Mouse (Mus musculus): ENCODE results near the gene Acsbg2. TPM values are rescaled to one million over a fixed set of nuclear protein-coding genes. Genes with fewer than 3 reads are reported as not detected.

Acsbg2 gene
- total RNA-seq, 2 experiments from 2014 or later, result not detected

- no peak for DNase-seq (ENCODE audit: low spot score)
- intact Hi-C loops (cut with DNase I), result no loop called here
These were observed 847 bp upstream of the Acsbg2 start, which contains the start of gene 1700061G19Rik for GRCm38 (mm10) chr17:56874936-56875651. Gene 1700061G19Rik (plus strand): TSS chr17:56875477.

- intact Hi-C loops (cut with DNase I), result no loop called here
- DNase-seq (ENCODE audit: low spot score), result no peak
These were observed 1.7 kb downstream of the Acsbg2 start for GRCm38 (mm10) chr17:56872512-56872911.

GRCm38 (mm10) chr17:56871767-56872166 lies 2.5 kb downstream of the Acsbg2 start:
- intact Hi-C loops (cut with DNase I), result no loop called here

GRCm38 (mm10) chr17:56870287-56870953 lies 3.8 kb downstream of the Acsbg2 start:
- no peak for DNase-seq (ENCODE audit: low spot score)
- intact Hi-C loops (cut with DNase I), result no loop called here

More at GRCm38 (mm10) chr17:56871767-56872166, 2.5 kb downstream of the Acsbg2 start:
- no peak for DNase-seq (ENCODE audit: low spot score)

GRCm38 (mm10) chr17:56869481-56869977 lies 4.7 kb downstream of the Acsbg2 start:
- DNase-seq (ENCODE audit: low spot score), result no peak
- intact Hi-C loops (cut with DNase I), result no loop called here

- DNase-seq (ENCODE audit: low spot score), result no peak
- intact Hi-C loops (cut with DNase I), result no loop called here
These were observed 8.2 kb downstream of the Acsbg2 start for GRCm38 (mm10) chr17:56866071-56866470.

GRCm38 (mm10) chr17:56861197-56861596 lies 13.1 kb downstream of the Acsbg2 start:
- DNase-seq (ENCODE audit: low spot score), result no peak
- intact Hi-C loops (cut with DNase I), result no loop called here

GRCm38 (mm10) chr17:56858922-56859321 lies 15.3 kb downstream of the Acsbg2 start:
- DNase-seq (ENCODE audit: low spot score), result no peak
- intact Hi-C loops (cut with DNase I), result loop anchor here (1.0 kb wide), 1 partner anchor 51 kb away; no protein-coding TSS in a partner anchor

GRCm38 (mm10) chr17:56858216-56858615 lies 16.0 kb downstream of the Acsbg2 start:
- intact Hi-C loops (cut with DNase I), result loop anchor here (1.0 kb wide), 1 partner anchor 50 kb away; no protein-coding TSS in a partner anchor
- peak; percentile 26 for DNase-seq (ENCODE audit: low spot score)

GRCm38 (mm10) chr17:56855421-56855820 lies 18.8 kb downstream of the Acsbg2 start:
- DNase-seq (ENCODE audit: low spot score), result no peak
- intact Hi-C loops (cut with DNase I), result no loop called here

- no peak for DNase-seq (ENCODE audit: low spot score)
- intact Hi-C loops (cut with DNase I), result no loop called here
These were observed 23.1 kb downstream of the Acsbg2 start for GRCm38 (mm10) chr17:56851167-56851566.

GRCm38 (mm10) chr17:56849710-56850109 lies 24.5 kb downstream of the Acsbg2 start:
- intact Hi-C loops (cut with DNase I), result no loop called here
- no peak for DNase-seq (ENCODE audit: low spot score)

GRCm38 (mm10) chr17:56848785-56849184 lies 25.5 kb downstream of the Acsbg2 start:
- DNase-seq (ENCODE audit: low spot score), result no peak
- intact Hi-C loops (cut with DNase I), result no loop called here

- no peak for DNase-seq (ENCODE audit: low spot score)
- intact Hi-C loops (cut with DNase I), result no loop called here
These were observed 30.6 kb downstream of the Acsbg2 start for GRCm38 (mm10) chr17:56843678-56844077.

- intact Hi-C loops (cut with DNase I), result no loop called here
- DNase-seq (ENCODE audit: low spot score), result no peak
These were observed 32.1 kb downstream of the Acsbg2 start for GRCm38 (mm10) chr17:56842173-56842572.

- no peak for DNase-seq (ENCODE audit: low spot score)
- intact Hi-C loops (cut with DNase I), result no loop called here
These were observed 33.7 kb downstream of the Acsbg2 start for GRCm38 (mm10) chr17:56840524-56840923.

- intact Hi-C loops (cut with DNase I), result no loop called here
- no peak for DNase-seq (ENCODE audit: low spot score)
These were observed 37.9 kb downstream of the Acsbg2 start for GRCm38 (mm10) chr17:56836336-56836735.

- no peak for DNase-seq (ENCODE audit: low spot score)
- intact Hi-C loops (cut with DNase I), result loop anchor here (5.0 kb wide), 1 partner anchor 66 kb away; no protein-coding TSS in a partner anchor
These were observed 40.9 kb downstream of the Acsbg2 start for GRCm38 (mm10) chr17:56833381-56833780.

- intact Hi-C loops (cut with DNase I), result loop anchor here (5.0 kb wide), 1 partner anchor 66 kb away; no protein-coding TSS in a partner anchor
- no peak for DNase-seq (ENCODE audit: low spot score)
These were observed 41.3 kb downstream of the Acsbg2 start for GRCm38 (mm10) chr17:56832918-56833317.

GRCm38 (mm10) chr17:56831111-56831816 lies 43.0 kb downstream of the Acsbg2 start:
- peak; percentile 97 for DNase-seq (ENCODE audit: low spot score)
- intact Hi-C loops (cut with DNase I), result loop anchor here (2.0 to 5.0 kb wide), 2 partner anchors 64 to 228 kb away; partner anchors contain the start of genes Crb3 and Slc25a23

Measured in heart, postnatal 25 days (tissue).